Mouse (Mus musculus) bone marrow macrophage, adult 2 months (primary cell): ENCODE results near the gene Notum.

ENCODE experiments used
- CTCF ChIP-seq: IDR thresholded peaks from 2 replicates; pipeline ENCODE4 v1.5.1; 2012; ENCODE audit warnings: low read depth, mild to moderate bottlenecking, low read length, moderate library complexity
- POLR2A ChIP-seq: IDR thresholded peaks from 2 replicates; pipeline ENCODE4 v1.6.1; 2012; ENCODE audit warnings: mild to moderate bottlenecking, low read depth, low read length, borderline replicate concordance

DNA sequence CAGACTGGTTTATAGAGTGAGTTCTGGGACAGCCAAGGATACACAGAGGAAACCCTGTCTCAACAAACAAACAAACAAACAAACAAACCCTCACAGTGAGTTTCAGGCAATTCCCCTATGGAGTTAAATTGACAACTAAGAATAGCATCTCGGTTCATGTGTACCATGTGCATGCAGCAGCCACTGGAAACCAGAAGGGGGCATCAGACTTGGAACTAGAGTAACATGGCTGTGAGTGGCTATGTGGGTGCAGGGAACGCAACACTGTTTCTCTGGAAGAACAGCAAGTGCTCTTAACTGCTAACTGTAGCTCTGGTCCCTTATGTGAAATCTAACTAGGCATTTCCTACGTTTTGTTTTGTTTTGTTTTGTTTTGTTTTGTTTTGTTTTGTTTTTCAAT is 9.1 kb downstream of the Notum start:
- TF ChIP-seq CTCF (no peak), POLR2A (no peak)
